Mouse (Mus musculus) CD4-positive, CD25-positive, alpha-beta regulatory T cell, adult 2 months (primary cell): ENCODE measurements around the gene Gyg.
A peak's percentile ranks its signal among the peaks of the same experiment; 100 is the strongest.
"Not testable (repeated sequence)": the region's sequence is repeated elsewhere in the genome, so short reads cannot be mapped to it uniquely, and the experiment has no call there.

Source experiments
- DNase-seq: peaks from one replicate; pipeline ENCODE4 v3.0.0-alpha.2; 2012; ENCODE audit warnings: low read depth, low spot score

The Gyg gene

GRCm38 (mm10) chr3:20131350-20131720 is 23.8 kb downstream of the Gyg start:
- no peak for DNase-seq

GRCm38 (mm10) chr3:20130456-20131349 is 24.4 kb downstream of the Gyg start:
- no peak for DNase-seq

- DNase-seq: no peak
Measured at GRCm38 (mm10) chr3:20129491-20129890, 25.6 kb downstream of the Gyg start.

GRCm38 (mm10) chr3:20127047-20127595 is 28.0 kb downstream of the Gyg start:
- peak; percentile 37 for DNase-seq

- no peak for DNase-seq
Measured at GRCm38 (mm10) chr3:20125604-20126003, 29.5 kb downstream of the Gyg start.

- DNase-seq: not testable (repeated sequence)
Measured at GRCm38 (mm10) chr3:20121582-20121981, 33.5 kb downstream of the Gyg start.

- DNase-seq: no peak
Measured at GRCm38 (mm10) chr3:20119686-20120244, 35.4 kb downstream of the Gyg start.

GRCm38 (mm10) chr3:20119044-20119591 is 36.0 kb downstream of the Gyg start:
- no peak for DNase-seq

- no peak for DNase-seq
Measured at GRCm38 (mm10) chr3:20111913-20112312, 43.2 kb downstream of the Gyg start.

- DNase-seq: no peak
Measured at GRCm38 (mm10) chr3:20108881-20109280, 46.2 kb downstream of the Gyg start.

GRCm38 (mm10) chr3:20104776-20105175 is 50.3 kb downstream of the Gyg start:
- peak; percentile 76 for DNase-seq

- peak; percentile 49 for DNase-seq
Measured at GRCm38 (mm10) chr3:20104318-20104717, 50.8 kb downstream of the Gyg start.

GRCm38 (mm10) chr3:20103830-20104229 is 51.3 kb downstream of the Gyg start:
- DNase-seq: no peak

GRCm38 (mm10) chr3:20082161-20082560 is 73.0 kb downstream of the Gyg start:
- no peak for DNase-seq

GRCm38 (mm10) chr3:20076145-20077053 is 78.7 kb downstream of the Gyg start:
- DNase-seq: peak; percentile 7
